Mouse (Mus musculus): Measurements from ENCODE around the gene Rnf144b. TPM values are rescaled to one million over a fixed set of nuclear protein-coding genes. Genes with fewer than 3 reads are reported as not detected.

Gene Rnf144b
- polyA plus RNA-seq, 1 experiment from 2014 or later, result 1.7 TPM

- H3K27ac ChIP-seq, result no peak overlapping the region
- no peaks in the 10 kb centered on the region for H3K36me3 ChIP-seq
- no peak overlapping the region for H3K4me3 ChIP-seq
- peaks cover 4% of the 10 kb centered on the region; the same call in 1 of the 2 replicates for H3K27me3 ChIP-seq
- H3K4me2 ChIP-seq, result no peak overlapping the region
- H3K9ac ChIP-seq, result no peak overlapping the region
- ATAC-seq (replicated peaks; ENCODE audit: insufficient number of reproducible peaks, insufficient read depth, low FRiP score, low read depth), result no peak
- H3K4me1 ChIP-seq (replicated peaks), result peaks cover 11% of the 10 kb centered on the region; the same call in 1 of the 2 replicates
- 54% methylated on average over 12 of the region's 12 CpGs for WGBS
- no peaks in the 10 kb centered on the region for H3K9me3 ChIP-seq (replicated peaks)
These were observed 77.7 kb downstream of the Rnf144b start for GRCm38 (mm10) chr13:47200011-47200670.

GRCm38 (mm10) chr13:47201962-47202624 is 79.6 kb downstream of the Rnf144b start:
- H3K4me1 ChIP-seq (replicated peaks), result peaks cover 11% of the 10 kb centered on the region; the same call in 1 of the 2 replicates
- 44% methylated on average over 13 of the region's 13 CpGs for WGBS
- H3K36me3 ChIP-seq, result no peaks in the 10 kb centered on the region
- H3K27ac ChIP-seq, result peak overlapping the region; percentile 43
- no peaks in the 10 kb centered on the region for H3K9me3 ChIP-seq (replicated peaks)
- H3K27me3 ChIP-seq, result no peaks in the 10 kb centered on the region
- no peak for ATAC-seq (replicated peaks; ENCODE audit: insufficient number of reproducible peaks, insufficient read depth, low FRiP score, low read depth)
- H3K9ac ChIP-seq, result no peak overlapping the region
- H3K4me2 ChIP-seq, result no peak overlapping the region
- H3K4me3 ChIP-seq, result no peak overlapping the region

- Histone ChIP-seq H3K27me3 (no peaks in the 10 kb centered on the region), H3K4me3 (no peak overlapping the region), H3K4me1 (replicated peaks) (peaks cover 10% of the 10 kb centered on the region), H3K9ac (no peak overlapping the region), H3K36me3 (no peaks in the 10 kb centered on the region), H3K27ac (no peak overlapping the region), H3K9me3 (replicated peaks) (no peaks in the 10 kb centered on the region), H3K4me2 (no peak overlapping the region)
- ATAC-seq (replicated peaks; ENCODE audit: insufficient number of reproducible peaks, insufficient read depth, low FRiP score, low read depth), result no peak
- 63% methylated on average over 4 of the region's 4 CpGs for WGBS
These were observed 88.0 kb downstream of the Rnf144b start for GRCm38 (mm10) chr13:47210496-47210895.

- Histone ChIP-seq H3K9me3 (replicated peaks) (no peaks in the 10 kb centered on the region), H3K27ac (no peak overlapping the region), H3K9ac (no peak overlapping the region), H3K4me3 (no peak overlapping the region), H3K4me2 (no peak overlapping the region), H3K36me3 (no peaks in the 10 kb centered on the region), H3K27me3 (no peaks in the 10 kb centered on the region), H3K4me1 (replicated peaks) (peaks cover 12% of the 10 kb centered on the region)
- ATAC-seq (replicated peaks; ENCODE audit: insufficient number of reproducible peaks, insufficient read depth, low FRiP score, low read depth), result no peak
- WGBS, result 70% methylated on average over 6 of the region's 6 CpGs
These were observed 88.5 kb downstream of the Rnf144b start for GRCm38 (mm10) chr13:47210992-47211391.

GRCm38 (mm10) chr13:47211581-47211980 is 89.1 kb downstream of the Rnf144b start:
- H3K27ac ChIP-seq, result 0 out of 2 replicates have a peak overlapping the region, but pooled peaks have one; percentile 7
- H3K9me3 ChIP-seq (replicated peaks), result no peaks in the 10 kb centered on the region
- H3K4me3 ChIP-seq, result no peak overlapping the region
- H3K36me3 ChIP-seq, result no peaks in the 10 kb centered on the region
- no peaks in the 10 kb centered on the region for H3K27me3 ChIP-seq
- no peak overlapping the region for H3K9ac ChIP-seq
- H3K4me1 ChIP-seq (replicated peaks), result peaks cover 12% of the 10 kb centered on the region
- no peak for ATAC-seq (replicated peaks; ENCODE audit: insufficient number of reproducible peaks, insufficient read depth, low FRiP score, low read depth)
- H3K4me2 ChIP-seq, result no peak overlapping the region
- WGBS, result 64% methylated on average over 7 of the region's 7 CpGs

GRCm38 (mm10) chr13:47213817-47214216 is 91.4 kb downstream of the Rnf144b start:
- no peaks in the 10 kb centered on the region for H3K27me3 ChIP-seq
- H3K9ac ChIP-seq, result no peak overlapping the region
- H3K4me2 ChIP-seq, result no peak overlapping the region
- H3K36me3 ChIP-seq, result no peaks in the 10 kb centered on the region
- ATAC-seq (replicated peaks; ENCODE audit: insufficient number of reproducible peaks, insufficient read depth, low FRiP score, low read depth), result no peak
- no peak overlapping the region for H3K27ac ChIP-seq
- H3K4me3 ChIP-seq, result no peak overlapping the region
- WGBS, result 93% methylated on average over 10 of the region's 10 CpGs
- H3K4me1 ChIP-seq (replicated peaks), result peaks cover 12% of the 10 kb centered on the region
- H3K9me3 ChIP-seq (replicated peaks), result no peaks in the 10 kb centered on the region

- Histone ChIP-seq H3K4me1 (replicated peaks) (peaks cover 12% of the 10 kb centered on the region), H3K4me2 (no peak overlapping the region), H3K36me3 (no peaks in the 10 kb centered on the region), H3K9ac (no peak overlapping the region), H3K9me3 (replicated peaks) (no peaks in the 10 kb centered on the region), H3K4me3 (no peak overlapping the region), H3K27ac (no peak overlapping the region), H3K27me3 (no peaks in the 10 kb centered on the region)
- ATAC-seq (replicated peaks; ENCODE audit: insufficient number of reproducible peaks, insufficient read depth, low FRiP score, low read depth), result no peak
- WGBS, result 63% methylated on average over 5 of the region's 5 CpGs
These were observed 92.4 kb downstream of the Rnf144b start for GRCm38 (mm10) chr13:47214895-47215294.

- Histone ChIP-seq H3K4me2 (no peak overlapping the region), H3K9ac (no peak overlapping the region), H3K4me1 (replicated peaks) (peaks cover 12% of the 10 kb centered on the region), H3K9me3 (replicated peaks) (no peaks in the 10 kb centered on the region), H3K27me3 (no peaks in the 10 kb centered on the region), H3K27ac (no peak overlapping the region), H3K36me3 (no peaks in the 10 kb centered on the region), H3K4me3 (no peak overlapping the region)
- WGBS, result 72% methylated on average over 20 of the region's 20 CpGs
- no peak for ATAC-seq (replicated peaks; ENCODE audit: insufficient number of reproducible peaks, insufficient read depth, low FRiP score, low read depth)
These were observed 93.5 kb downstream of the Rnf144b start for GRCm38 (mm10) chr13:47215815-47216585.

- Histone ChIP-seq H3K4me1 (replicated peaks) (peaks cover 9% of the 10 kb centered on the region), H3K9ac (no peak overlapping the region), H3K36me3 (no peaks in the 10 kb centered on the region), H3K4me3 (no peak overlapping the region), H3K27ac (no peak overlapping the region), H3K4me2 (no peak overlapping the region), H3K27me3 (no peaks in the 10 kb centered on the region), H3K9me3 (replicated peaks) (no peaks in the 10 kb centered on the region)
- no peak for ATAC-seq (replicated peaks; ENCODE audit: insufficient number of reproducible peaks, insufficient read depth, low FRiP score, low read depth)
- WGBS, result 72% methylated on average over 5 of the region's 5 CpGs
These were observed 94.7 kb downstream of the Rnf144b start for GRCm38 (mm10) chr13:47217107-47217571.

- H3K9me3 ChIP-seq (replicated peaks), result no peaks in the 10 kb centered on the region
- ATAC-seq (replicated peaks; ENCODE audit: insufficient number of reproducible peaks, insufficient read depth, low FRiP score, low read depth), result no peak
- WGBS, result 45% methylated on average over 6 of the region's 6 CpGs
- no peaks in the 10 kb centered on the region for H3K27me3 ChIP-seq
- H3K36me3 ChIP-seq, result no peaks in the 10 kb centered on the region
- H3K9ac ChIP-seq, result no peak overlapping the region
- no peak overlapping the region for H3K4me3 ChIP-seq
- H3K4me1 ChIP-seq (replicated peaks), result peaks cover 9% of the 10 kb centered on the region
- no peak overlapping the region for H3K27ac ChIP-seq
- H3K4me2 ChIP-seq, result no peak overlapping the region
These were observed 95.9 kb downstream of the Rnf144b start for GRCm38 (mm10) chr13:47218351-47218750.

GRCm38 (mm10) chr13:47220426-47220825 is 98.0 kb downstream of the Rnf144b start:
- Histone ChIP-seq H3K36me3 (no peaks in the 10 kb centered on the region), H3K9me3 (replicated peaks) (no peaks in the 10 kb centered on the region), H3K27ac (no peak overlapping the region), H3K9ac (no peak overlapping the region), H3K4me3 (no peak overlapping the region), H3K4me2 (no peak overlapping the region), H3K27me3 (no peaks in the 10 kb centered on the region), H3K4me1 (replicated peaks) (peaks cover 20% of the 10 kb centered on the region)
- WGBS, result 76% methylated on average over 10 of the region's 10 CpGs
- no peak for ATAC-seq (replicated peaks; ENCODE audit: insufficient number of reproducible peaks, insufficient read depth, low FRiP score, low read depth)

All from heart, embryonic 15.5 days (tissue).